In the genomic region with DNA sequence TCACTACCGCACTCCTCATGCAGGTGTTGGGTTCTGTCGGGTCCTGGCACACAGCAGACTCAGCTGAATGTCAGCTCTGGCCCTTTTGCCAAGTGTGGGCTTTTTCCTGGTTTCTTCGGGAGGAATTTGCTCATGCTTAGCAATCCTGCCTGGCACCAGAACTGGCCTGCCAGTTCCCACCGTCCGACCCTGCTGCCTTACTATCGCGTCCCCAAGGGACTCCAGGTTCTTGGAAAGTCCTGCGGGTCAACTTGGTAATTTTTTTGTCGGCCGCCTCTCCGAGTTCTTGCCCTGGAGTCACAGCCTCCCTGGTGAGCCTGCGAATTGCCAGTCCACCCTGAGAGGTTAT, we compare ENCODE assay signal across 8 mouse cellular contexts. TPM values are rescaled to one million over a fixed set of nuclear protein-coding genes. Genes with fewer than 3 reads are reported as not detected.
A peak's percentile ranks its signal among the peaks of the same experiment; 100 is the strongest.
DNase-seq lines count a peak whose midpoint lies in the region; ATAC-seq and TF ChIP-seq lines count a peak whose summit lies in the region.

No protein-coding gene starts in this region.

- peak overlapping the region; percentile 97 for H3K9ac ChIP-seq in forebrain, embryonic 16.5 days (replicated peaks; ENCODE audit: low read depth, low read length)
- H3K9ac ChIP-seq in intestine, postnatal 0 days (ENCODE audit: low read depth, low read length) = peak overlapping the region; percentile 95
- H3K9ac ChIP-seq in lung, postnatal 0 days (replicated peaks; ENCODE audit: low read depth) = peak overlapping the region; percentile 96

- H3K27me3 ChIP-seq in forebrain, embryonic 16.5 days (replicated peaks; ENCODE audit: control insufficient read depth, insufficient read depth, low read length) = no peaks in the 10 kb centered on the region
- no peaks in the 10 kb centered on the region for H3K27me3 ChIP-seq in intestine, postnatal 0 days (replicated peaks; ENCODE audit: control insufficient read depth, insufficient read depth, low read length)
- H3K27me3 ChIP-seq in lung, postnatal 0 days (replicated peaks; ENCODE audit: insufficient read depth, low read length) = no peaks in the 10 kb centered on the region

- ATAC-seq in forebrain, embryonic 16.5 days = no peak
- no peak for ATAC-seq in intestine, postnatal 0 days
- ATAC-seq in lung, postnatal 0 days = no peak

- H3K4me3 ChIP-seq in lung, adult 2 months (replicated peaks; ENCODE audit: extremely low read depth, low read depth, low read length) = peak overlapping the region; percentile 94
- H3K4me3 ChIP-seq in bone marrow macrophage, adult 2 months (ENCODE audit: insufficient read depth, low read length) = peak overlapping the region; percentile 73
- peak overlapping the region; percentile 96 for H3K4me3 ChIP-seq in forebrain, embryonic 16.5 days (replicated peaks; ENCODE audit: low read length)
- peak overlapping the region; percentile 96 for H3K4me3 ChIP-seq in intestine, postnatal 0 days (ENCODE audit: low read depth, low read length)
- peak overlapping the region; percentile 90 for H3K4me3 ChIP-seq in lung, postnatal 0 days (ENCODE audit: low read depth, low read length)

- TF ChIP-seq CTCF in lung, adult 2 months (IDR thresholded peaks at IDR 0.05; ENCODE audit: insufficient read depth, low read length) = no peak
- no peak for TF ChIP-seq CTCF in bone marrow macrophage, adult 2 months (IDR thresholded peaks at IDR 0.05; ENCODE audit: low read depth, low read length)
- TF ChIP-seq CTCF in intestine, postnatal 0 days (IDR thresholded peaks at IDR 0.05; ENCODE audit: low read depth) = no peak
- no peak for TF ChIP-seq CTCF in lung, postnatal 0 days (IDR thresholded peaks at IDR 0.05)

- H3K4me1 ChIP-seq in lung, adult 2 months (ENCODE audit: control insufficient read depth, insufficient read depth, low read length) = peaks cover 13% of the 10 kb centered on the region
- peaks cover 25% of the 10 kb centered on the region for H3K4me1 ChIP-seq in bone marrow macrophage, adult 2 months (ENCODE audit: control insufficient read depth, insufficient read depth, low read length)
- peaks cover 26% of the 10 kb centered on the region for H3K4me1 ChIP-seq in forebrain, embryonic 16.5 days (replicated peaks; ENCODE audit: control insufficient read depth, insufficient read depth, low read length)
- peaks cover 14% of the 10 kb centered on the region for H3K4me1 ChIP-seq in intestine, postnatal 0 days (replicated peaks; ENCODE audit: control insufficient read depth, insufficient read depth, low read length)
- H3K4me1 ChIP-seq in lung, postnatal 0 days (ENCODE audit: insufficient read depth, low read depth, low read length) = peaks cover 22% of the 10 kb centered on the region; the same call in 1 of the 2 replicates

- H3K27ac ChIP-seq in bone marrow macrophage, adult 2 months (ENCODE audit: insufficient read depth, low read depth, low read length) = no peak overlapping the region
- peak overlapping the region; percentile 84 for H3K27ac ChIP-seq in forebrain, embryonic 16.5 days (ENCODE audit: low read length)
- H3K27ac ChIP-seq in intestine, postnatal 0 days (ENCODE audit: low read depth, low read length) = peak overlapping the region; percentile 98
- peak overlapping the region; percentile 98 for H3K27ac ChIP-seq in lung, postnatal 0 days (ENCODE audit: low read length)

- no peak for TF ChIP-seq POLR2A in lung, adult 2 months (IDR thresholded peaks at IDR 0.05; ENCODE audit: borderline replicate concordance, extremely low read depth, low read depth, low read length)
- TF ChIP-seq POLR2A in bone marrow macrophage, adult 2 months (IDR thresholded peaks at IDR 0.05; ENCODE audit: borderline replicate concordance, low read depth, low read length) = no peak

- TF ChIP-seq EP300 in lung, postnatal 0 days (IDR thresholded peaks at IDR 0.05) = no peak

- no peaks in the 10 kb centered on the region for H3K9me3 ChIP-seq in forebrain, embryonic 16.5 days (ENCODE audit: control insufficient read depth, low read length)
- H3K9me3 ChIP-seq in intestine, postnatal 0 days (ENCODE audit: control insufficient read depth) = no peaks in the 10 kb centered on the region
- H3K9me3 ChIP-seq in lung, postnatal 0 days (ENCODE audit: low read length) = no peaks in the 10 kb centered on the region

- H3K4me2 ChIP-seq in forebrain, embryonic 16.5 days (ENCODE audit: low read length) = peak overlapping the region; percentile 89
- H3K4me2 ChIP-seq in intestine, postnatal 0 days (replicated peaks; ENCODE audit: low read depth) = peak overlapping the region; percentile 83
- H3K4me2 ChIP-seq in lung, postnatal 0 days (replicated peaks; ENCODE audit: low read depth, low read length) = peak overlapping the region; percentile 75

- no peak for DNase-seq in lung, adult 2 months
- no peak for DNase-seq in lung, postnatal 25 days (ENCODE audit: low spot score)
- DNase-seq in lung, postnatal 0 days (ENCODE audit: low spot score) = peak; percentile 40
- DNase-seq in testis, postnatal 10 days (ENCODE audit: low spot score) = peak; percentile 58
- no peak for DNase-seq in embryo, embryonic 10 days (ENCODE audit: low spot score)

- H3K36me3 ChIP-seq in forebrain, embryonic 16.5 days (ENCODE audit: control insufficient read depth, insufficient read depth) = no peaks in the 10 kb centered on the region
- no peaks in the 10 kb centered on the region for H3K36me3 ChIP-seq in intestine, postnatal 0 days (ENCODE audit: control insufficient read depth, insufficient read depth)
- H3K36me3 ChIP-seq in lung, postnatal 0 days (ENCODE audit: insufficient read depth, low read length) = no peaks in the 10 kb centered on the region

- WGBS in lung, adult 2 months = 2% methylated on average over 12 of the region's 12 CpGs
- 2% methylated on average over 12 of the region's 12 CpGs for whole genome bisulfite sequencing in forebrain, embryonic 16.5 days
- under 1% methylated on average over 12 of the region's 12 CpGs for WGBS in intestine, postnatal 0 days
- WGBS in lung, postnatal 0 days = 1% methylated on average over 12 of the region's 12 CpGs

RNA-seq across cellular contexts. Expression of a gene that starts 0.9 kb away (rescaled TPM):
- 16.4 and 20.1 TPM in 2 replicates for polyA plus RNA-seq in lung, adult 2 months (2012; rRNA removed)
- polyA plus RNA-seq in bone marrow macrophage, adult 2 months (2012; ENCODE audit: insufficient read depth, insufficient read length, missing spikeins) = 23.5 and 23.6 TPM in 2 replicates
- 8.4 and 12.1 TPM in 2 replicates for polyA plus RNA-seq in forebrain, embryonic 16.5 days (2015; fragmentation: Nextera tagmentation; extraction: Ambion mirVana)
- 4.2 and 5.0 TPM in 2 replicates for polyA plus RNA-seq in intestine, postnatal 0 days (2015; fragmentation: Nextera tagmentation; extraction: Ambion mirVana)
- polyA plus RNA-seq in lung, postnatal 0 days (2015; fragmentation: Nextera tagmentation; extraction: Ambion mirVana) = 6.4 and 6.6 TPM in 2 replicates

RNA-seq across cellular contexts. Expression of a gene that starts 45.0 kb away (rescaled TPM):
- 42.3 and 52.7 TPM in 2 replicates for polyA plus RNA-seq in lung, adult 2 months (2012; rRNA removed)
- 99.2 and 105 TPM in 2 replicates for polyA plus RNA-seq in bone marrow macrophage, adult 2 months (2012; ENCODE audit: insufficient read depth, insufficient read length, missing spikeins)
- 146 and 153 TPM in 2 replicates for polyA plus RNA-seq in forebrain, embryonic 16.5 days (2015; fragmentation: Nextera tagmentation; extraction: Ambion mirVana)
- polyA plus RNA-seq in intestine, postnatal 0 days (2015; fragmentation: Nextera tagmentation; extraction: Ambion mirVana) = 140 and 142 TPM in 2 replicates
- 170 and 172 TPM in 2 replicates for polyA plus RNA-seq in lung, postnatal 0 days (2015; fragmentation: Nextera tagmentation; extraction: Ambion mirVana)

Comparison
In these comparisons a context has a peak if more than half of its experiments do, and no peak if none do; other contexts are left out.
1. DNase-seq: peak in lung, postnatal 0 days (single experiment) and testis, postnatal 10 days (single experiment); none in lung, adult 2 months (single experiment), lung, postnatal 25 days (single experiment) and embryo, embryonic 10 days (single experiment).
2. Peak in every context shown above with its lines, with median percentiles within 50 percentile points of each other: H3K4me3 ChIP-seq, H3K4me2 ChIP-seq and H3K9ac ChIP-seq.